Mouse (Mus musculus): ENCODE data around the gene Cd6. TPM values are rescaled to one million over a fixed set of nuclear protein-coding genes. Genes with fewer than 3 reads are reported as not detected.

Gene Cd6
- polyA plus RNA-seq, 1 experiment from 2014 or later: not detected

DNA sequence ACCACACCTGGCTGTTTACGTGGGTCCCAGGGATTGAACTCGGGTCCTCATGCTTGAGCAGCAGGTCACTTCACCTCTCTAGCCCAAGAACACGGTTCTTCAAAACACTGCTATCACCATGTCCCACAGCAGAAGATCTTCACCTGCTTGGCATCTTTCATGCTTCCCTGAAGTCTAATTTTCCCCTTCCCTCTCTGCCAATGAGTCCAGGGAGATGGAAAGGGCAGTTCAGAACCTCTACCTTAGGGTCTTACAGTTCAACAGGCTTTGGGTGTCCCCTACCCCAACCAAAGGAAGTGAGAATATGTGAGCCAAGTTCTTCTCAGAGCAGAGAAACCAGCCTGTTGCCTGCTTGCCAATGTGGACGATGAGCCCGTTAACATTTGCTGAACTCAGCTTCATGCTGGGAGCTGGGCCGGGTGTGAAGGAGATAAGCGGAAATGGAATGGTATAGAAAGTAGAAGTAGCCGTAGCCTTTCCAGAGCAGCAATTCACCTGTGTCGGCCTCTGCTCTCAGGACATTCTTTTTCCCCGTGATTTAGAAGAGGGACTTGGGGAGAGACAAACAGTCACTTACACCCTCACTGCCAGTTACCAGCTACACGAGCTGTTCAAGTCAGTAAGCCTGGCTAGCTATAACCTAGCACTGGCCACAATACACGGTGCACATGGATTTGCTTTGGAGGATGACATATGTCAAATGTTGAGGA is 21.2 kb downstream of the Cd6 start:
- H3K27ac ChIP-seq: no peak overlapping the region
- no peak for ATAC-seq (ENCODE audit: low FRiP score)
- H3K9me3 ChIP-seq: no peaks in the 10 kb centered on the region
- no peak overlapping the region for H3K4me2 ChIP-seq
- WGBS: 93% methylated on average over 12 of the region's 12 CpGs
- H3K27me3 ChIP-seq: no peaks in the 10 kb centered on the region
- peaks cover 6% of the 10 kb centered on the region; the same call in 1 of the 2 replicates for H3K4me1 ChIP-seq
- H3K9ac ChIP-seq: no peak overlapping the region
- H3K36me3 ChIP-seq (replicated peaks): no peaks in the 10 kb centered on the region
- H3K4me3 ChIP-seq (replicated peaks): no peak overlapping the region

DNA sequence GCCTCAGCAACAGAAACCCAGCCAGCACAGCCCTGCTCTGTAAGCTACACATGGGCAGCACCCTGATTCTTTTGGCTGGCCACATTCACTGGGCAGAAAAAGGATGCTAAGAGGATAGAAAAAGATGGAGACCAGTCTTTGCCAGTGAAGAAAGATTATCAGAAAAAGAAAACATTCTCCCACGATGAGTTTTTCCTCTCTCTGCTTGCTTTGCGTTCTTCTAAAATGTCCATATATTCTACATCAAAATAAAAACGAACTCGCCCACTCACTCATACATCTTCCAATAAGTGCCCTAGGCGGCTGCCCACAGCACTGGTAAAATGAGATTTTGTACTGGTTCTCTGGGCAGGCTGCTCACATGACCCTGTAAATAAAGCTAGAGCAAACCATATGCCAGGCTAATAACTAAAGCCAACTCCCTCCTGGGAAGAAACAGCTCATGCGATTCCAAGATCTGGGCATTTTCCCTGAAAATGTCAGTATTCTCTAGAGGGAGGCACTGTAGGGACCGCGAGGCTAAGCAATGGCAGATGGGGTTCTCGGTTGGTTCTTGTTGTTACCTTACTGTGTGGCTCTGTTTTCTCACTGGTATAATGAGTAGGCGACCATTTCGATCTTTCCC is 24.1 kb downstream of the Cd6 start:
- Histone ChIP-seq H3K27ac (no peak overlapping the region), H3K4me3 (replicated peaks) (no peak overlapping the region), H3K4me1 (peaks cover 6% of the 10 kb centered on the region; the same call in 1 of the 2 replicates), H3K9me3 (no peaks in the 10 kb centered on the region), H3K36me3 (replicated peaks) (no peaks in the 10 kb centered on the region), H3K27me3 (no peaks in the 10 kb centered on the region), H3K9ac (no peak overlapping the region), H3K4me2 (no peak overlapping the region)
- no peak for ATAC-seq (ENCODE audit: low FRiP score)
- WGBS: 92% methylated on average over 11 of the region's 11 CpGs

DNA sequence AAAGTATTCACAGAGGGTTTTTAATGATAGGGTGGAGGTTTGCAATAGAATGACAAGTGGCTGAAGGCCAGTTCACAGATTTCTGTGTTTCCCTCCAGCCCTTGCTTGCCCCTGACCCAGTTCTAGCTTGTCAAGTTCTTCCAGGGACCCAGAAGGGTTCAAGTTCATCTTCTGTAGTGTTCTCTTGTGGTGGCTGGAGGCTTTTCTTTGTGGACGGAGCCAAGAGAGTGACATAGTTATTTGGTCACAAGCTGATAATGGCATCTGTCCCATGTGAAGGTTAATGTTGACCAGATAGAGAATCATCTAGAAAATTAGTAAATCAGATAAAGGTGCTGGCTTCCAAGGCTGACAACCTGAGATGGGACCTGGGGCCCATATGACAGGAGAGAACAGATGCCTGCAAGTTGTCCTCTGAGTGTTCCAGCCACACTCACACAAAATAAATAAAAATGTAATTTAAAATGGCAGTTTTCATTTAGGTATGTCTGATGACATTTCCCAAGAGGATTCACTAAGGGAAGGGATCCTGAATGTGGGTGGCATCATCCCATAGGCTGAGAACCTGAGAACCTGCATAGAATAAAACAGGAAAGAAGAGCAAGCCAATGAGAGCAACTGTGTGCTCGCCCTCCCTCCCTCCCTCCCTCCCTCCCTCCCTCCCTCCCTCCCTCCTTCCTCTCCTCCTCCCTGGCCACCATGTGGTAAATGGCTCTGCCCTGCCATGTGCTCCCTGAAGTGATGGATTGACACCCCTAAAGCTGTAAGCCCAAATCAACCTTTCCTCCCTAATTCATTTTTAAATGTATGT is 24.8 kb downstream of the Cd6 start:
- no peaks in the 10 kb centered on the region for H3K36me3 ChIP-seq (replicated peaks)
- 86% methylated on average over 2 of the region's 2 CpGs for WGBS
- H3K27ac ChIP-seq: no peak overlapping the region
- no peaks in the 10 kb centered on the region for H3K9me3 ChIP-seq
- H3K4me1 ChIP-seq: peaks cover 6% of the 10 kb centered on the region; the same call in 1 of the 2 replicates
- no peaks in the 10 kb centered on the region for H3K27me3 ChIP-seq
- H3K4me2 ChIP-seq: no peak overlapping the region
- no peak for ATAC-seq (ENCODE audit: low FRiP score)
- no peak overlapping the region for H3K9ac ChIP-seq
- no peak overlapping the region for H3K4me3 ChIP-seq (replicated peaks)

DNA sequence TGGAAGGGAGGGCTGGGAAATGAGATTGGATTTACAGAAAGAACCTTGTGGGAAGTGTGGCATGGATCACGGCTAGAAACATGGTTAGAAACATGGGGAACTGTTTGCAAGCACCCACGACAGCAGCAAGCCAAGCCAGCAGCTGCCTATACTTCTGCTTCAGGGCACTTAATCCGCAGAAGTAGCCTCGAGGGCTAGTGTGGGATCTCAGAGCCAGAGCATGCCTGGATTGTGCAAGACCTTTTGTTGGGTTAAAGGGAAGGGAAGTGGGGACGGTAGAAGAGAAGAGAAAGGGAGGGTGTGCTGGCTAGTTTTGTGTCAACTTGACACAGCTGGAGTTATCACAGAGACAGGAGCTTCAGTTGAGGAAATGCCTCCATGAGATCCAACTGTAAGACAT is 26.1 kb downstream of the Cd6 start:
- no peaks in the 10 kb centered on the region for H3K27me3 ChIP-seq
- H3K27ac ChIP-seq: no peak overlapping the region
- H3K9ac ChIP-seq: no peak overlapping the region
- ATAC-seq (ENCODE audit: low FRiP score): no peak
- no peaks in the 10 kb centered on the region for H3K36me3 ChIP-seq (replicated peaks)
- 68% methylated on average over 5 of the region's 5 CpGs for WGBS
- H3K4me3 ChIP-seq (replicated peaks): no peak overlapping the region
- no peaks in the 10 kb centered on the region for H3K9me3 ChIP-seq
- no peaks in the 10 kb centered on the region; the same call in 1 of the 2 replicates for H3K4me1 ChIP-seq
- H3K4me2 ChIP-seq: no peak overlapping the region

DNA sequence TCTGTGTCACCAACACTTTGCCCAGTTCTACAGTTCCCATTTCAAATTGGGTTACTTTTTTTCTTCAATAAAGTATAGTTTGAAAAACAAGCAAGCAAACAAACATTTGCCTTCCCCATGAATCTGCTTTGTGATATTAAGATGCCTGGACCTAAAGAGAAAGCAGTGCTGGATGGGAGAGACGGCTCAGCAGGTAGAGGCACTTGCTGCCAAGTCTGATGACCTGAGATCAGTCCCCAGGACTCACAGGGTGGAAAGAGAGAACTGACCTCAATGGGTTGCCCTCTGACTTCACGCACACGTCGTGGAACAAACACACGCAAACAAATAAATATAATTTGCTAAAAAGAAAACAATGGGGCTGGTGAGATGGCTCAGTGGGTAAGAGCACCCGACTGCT is 28.0 kb downstream of the Cd6 start:
- H3K4me2 ChIP-seq: no peak overlapping the region
- WGBS: 88% methylated on average over 6 of the region's 6 CpGs
- no peaks in the 10 kb centered on the region for H3K4me1 ChIP-seq
- H3K9ac ChIP-seq: no peak overlapping the region
- H3K9me3 ChIP-seq: no peaks in the 10 kb centered on the region
- no peaks in the 10 kb centered on the region for H3K36me3 ChIP-seq (replicated peaks)
- no peaks in the 10 kb centered on the region for H3K27me3 ChIP-seq
- no peak overlapping the region for H3K4me3 ChIP-seq (replicated peaks)
- no peak for ATAC-seq (ENCODE audit: low FRiP score)
- no peak overlapping the region for H3K27ac ChIP-seq

DNA sequence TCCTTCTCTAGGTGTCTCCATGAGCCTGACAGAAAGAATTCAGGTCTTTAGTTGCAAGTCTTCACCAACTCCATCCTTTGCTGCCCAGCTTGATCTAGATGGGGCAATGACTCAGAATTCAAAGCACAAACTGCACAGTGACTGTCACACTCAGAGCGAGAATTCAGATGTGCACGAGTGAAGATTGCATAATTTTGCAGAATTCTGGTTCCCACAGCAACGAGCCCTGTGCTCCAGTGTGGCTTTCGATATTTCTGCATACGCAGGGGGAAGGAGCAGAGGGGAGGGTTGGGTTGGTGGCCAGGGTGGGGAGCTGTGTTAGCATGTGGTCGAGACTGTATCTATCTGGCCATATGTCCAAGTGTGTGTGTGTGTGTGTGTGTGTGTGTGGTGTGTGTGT is 28.8 kb downstream of the Cd6 start:
- no peak overlapping the region for H3K9ac ChIP-seq
- ATAC-seq (ENCODE audit: low FRiP score): no peak
- no peak overlapping the region for H3K27ac ChIP-seq
- H3K4me3 ChIP-seq (replicated peaks): no peak overlapping the region
- 80% methylated on average over 6 of the region's 6 CpGs for WGBS
- H3K27me3 ChIP-seq: no peaks in the 10 kb centered on the region
- no peak overlapping the region for H3K4me2 ChIP-seq
- no peaks in the 10 kb centered on the region for H3K36me3 ChIP-seq (replicated peaks)
- H3K9me3 ChIP-seq: no peaks in the 10 kb centered on the region
- H3K4me1 ChIP-seq: no peaks in the 10 kb centered on the region

DNA sequence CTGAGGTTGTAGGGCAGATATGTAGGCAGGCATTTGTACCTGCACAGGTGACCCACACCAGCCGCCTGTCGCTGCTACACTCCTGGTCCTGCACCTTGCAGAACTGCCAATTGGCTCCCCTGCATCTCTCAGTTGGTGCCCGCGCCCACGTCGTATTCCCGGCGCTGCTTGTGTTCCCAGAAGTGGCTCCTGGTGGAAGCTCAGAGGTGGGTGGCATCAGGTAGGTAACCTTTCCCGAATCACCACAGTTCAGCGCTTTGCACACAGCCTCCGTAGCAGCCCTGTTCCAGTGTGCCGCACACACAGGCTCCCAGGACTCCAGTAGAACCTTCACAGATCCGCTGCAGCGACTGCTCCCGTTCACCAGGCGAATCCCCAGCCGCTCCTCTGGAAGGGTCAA is 30.7 kb downstream of the Cd6 start:
- Histone ChIP-seq H3K4me2 (no peak overlapping the region), H3K27ac (no peak overlapping the region), H3K9me3 (no peaks in the 10 kb centered on the region), H3K36me3 (replicated peaks) (no peaks in the 10 kb centered on the region), H3K9ac (no peak overlapping the region), H3K4me3 (replicated peaks) (no peak overlapping the region), H3K4me1 (no peaks in the 10 kb centered on the region), H3K27me3 (no peaks in the 10 kb centered on the region)
- no peak for ATAC-seq (ENCODE audit: low FRiP score)
- WGBS: 96% methylated on average over 17 of the region's 17 CpGs

DNA sequence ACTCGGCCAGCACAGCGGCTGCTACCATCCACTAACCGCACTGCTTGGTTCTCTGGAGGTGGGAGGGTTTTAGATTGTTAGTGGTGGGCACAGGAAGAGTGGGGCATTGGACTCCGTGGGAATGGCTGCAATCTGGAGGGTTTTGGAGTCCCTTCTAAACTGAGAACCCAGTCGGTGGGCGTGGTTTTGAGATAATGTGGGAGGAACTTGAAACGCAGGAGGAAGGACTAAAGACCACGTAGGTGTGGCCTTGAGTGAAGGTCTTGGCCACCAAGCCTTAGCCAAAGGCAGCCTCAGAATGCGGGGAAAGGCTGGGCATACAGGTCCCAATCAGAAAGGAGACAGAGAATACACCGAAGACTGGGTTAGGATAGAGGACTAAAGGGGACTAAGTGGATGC is 31.3 kb downstream of the Cd6 start:
- 77% methylated on average over 10 of the region's 10 CpGs for WGBS
- H3K4me3 ChIP-seq (replicated peaks): no peak overlapping the region
- no peaks in the 10 kb centered on the region for H3K9me3 ChIP-seq
- no peak for ATAC-seq (ENCODE audit: low FRiP score)
- no peak overlapping the region for H3K9ac ChIP-seq
- H3K27me3 ChIP-seq: no peaks in the 10 kb centered on the region
- H3K27ac ChIP-seq: no peak overlapping the region
- no peak overlapping the region for H3K4me2 ChIP-seq
- no peaks in the 10 kb centered on the region for H3K36me3 ChIP-seq (replicated peaks)
- H3K4me1 ChIP-seq: no peaks in the 10 kb centered on the region

DNA sequence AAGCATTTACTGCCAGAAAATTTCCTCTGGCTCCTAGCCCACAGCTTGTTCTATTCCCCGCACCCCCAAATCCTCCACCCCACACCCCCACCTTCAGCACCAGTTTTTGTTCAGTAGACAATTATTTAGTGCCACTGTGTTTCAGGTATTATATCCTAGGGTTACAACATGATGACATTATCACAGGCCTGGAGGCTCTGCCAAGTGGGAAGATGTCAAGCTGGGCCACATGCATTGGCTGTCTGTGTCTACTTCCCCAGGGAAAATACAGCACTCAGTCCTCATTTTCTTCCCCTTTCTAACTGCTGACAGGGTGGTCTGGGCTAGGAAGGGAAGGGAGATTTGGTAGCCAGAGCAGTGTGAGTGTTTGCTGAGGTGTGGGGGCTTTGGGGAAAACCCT is 34.9 kb downstream of the Cd6 start:
- WGBS: 100% methylated on average over 1 of the region's 1 CpGs
- Histone ChIP-seq H3K4me3 (replicated peaks) (no peak overlapping the region), H3K9me3 (no peaks in the 10 kb centered on the region), H3K36me3 (replicated peaks) (no peaks in the 10 kb centered on the region), H3K27me3 (no peaks in the 10 kb centered on the region), H3K4me1 (peaks cover under 1% of the 10 kb centered on the region; the same call in 1 of the 2 replicates), H3K27ac (no peak overlapping the region), H3K9ac (no peak overlapping the region), H3K4me2 (no peak overlapping the region)
- ATAC-seq (ENCODE audit: low FRiP score): no peak

DNA sequence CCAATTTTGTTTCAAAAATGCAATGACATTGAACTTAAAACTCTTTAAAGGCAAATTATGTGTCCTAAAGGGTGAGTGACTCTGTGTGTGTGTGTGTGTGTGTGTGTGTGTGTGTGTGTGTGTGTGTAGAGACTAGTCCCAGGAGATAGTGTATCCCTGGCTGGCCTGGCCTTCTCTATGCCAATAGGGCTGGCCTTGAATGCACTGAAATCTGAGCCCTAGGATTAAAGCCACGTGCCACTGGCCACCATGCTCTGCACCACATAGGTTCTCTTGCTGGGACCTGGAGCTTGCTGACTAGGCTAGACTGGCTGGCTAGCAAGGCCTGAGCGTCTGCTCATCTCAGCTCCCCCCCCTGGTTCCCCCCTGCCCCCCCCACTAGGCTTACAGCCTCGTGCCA is 36.8 kb downstream of the Cd6 start:
- no peaks in the 10 kb centered on the region for H3K27me3 ChIP-seq
- H3K9me3 ChIP-seq: no peaks in the 10 kb centered on the region
- no peaks in the 10 kb centered on the region for H3K36me3 ChIP-seq (replicated peaks)
- H3K9ac ChIP-seq: no peak overlapping the region
- H3K27ac ChIP-seq: no peak overlapping the region
- no peak overlapping the region for H3K4me3 ChIP-seq (replicated peaks)
- H3K4me2 ChIP-seq: no peak overlapping the region
- ATAC-seq (ENCODE audit: low FRiP score): no peak
- 61% methylated on average over 2 of the region's 3 CpGs for WGBS
- peaks cover 4% of the 10 kb centered on the region; the same call in 1 of the 2 replicates for H3K4me1 ChIP-seq

DNA sequence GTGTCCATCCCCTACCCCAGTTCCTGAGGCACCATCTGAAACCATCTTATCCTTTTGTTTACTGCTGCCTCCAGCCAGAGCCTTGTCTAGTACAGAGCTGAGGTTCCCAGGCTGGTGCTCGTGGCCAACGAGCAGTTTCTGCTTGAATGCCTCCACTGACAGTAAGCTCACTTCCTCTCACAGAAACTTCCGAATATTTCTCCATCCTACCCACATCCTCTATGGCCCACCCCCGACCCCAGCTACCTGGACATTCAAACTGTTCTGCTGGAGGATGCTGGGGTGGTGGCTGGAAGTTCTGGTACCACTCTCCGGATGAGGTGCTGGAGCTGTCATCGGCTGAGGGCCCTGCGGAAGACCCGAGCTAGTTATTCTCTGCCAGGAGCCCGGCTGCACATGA is 39.5 kb downstream of the Cd6 start:
- no peaks in the 10 kb centered on the region for H3K36me3 ChIP-seq (replicated peaks)
- 77% methylated on average over 9 of the region's 9 CpGs for WGBS
- H3K4me1 ChIP-seq: peaks cover 4% of the 10 kb centered on the region; the same call in 1 of the 2 replicates
- H3K27ac ChIP-seq: no peak overlapping the region
- no peak overlapping the region for H3K4me3 ChIP-seq (replicated peaks)
- H3K9me3 ChIP-seq: no peaks in the 10 kb centered on the region
- no peaks in the 10 kb centered on the region for H3K27me3 ChIP-seq
- H3K4me2 ChIP-seq: no peak overlapping the region
- no peak overlapping the region for H3K9ac ChIP-seq
- ATAC-seq (ENCODE audit: low FRiP score): no peak

DNA sequence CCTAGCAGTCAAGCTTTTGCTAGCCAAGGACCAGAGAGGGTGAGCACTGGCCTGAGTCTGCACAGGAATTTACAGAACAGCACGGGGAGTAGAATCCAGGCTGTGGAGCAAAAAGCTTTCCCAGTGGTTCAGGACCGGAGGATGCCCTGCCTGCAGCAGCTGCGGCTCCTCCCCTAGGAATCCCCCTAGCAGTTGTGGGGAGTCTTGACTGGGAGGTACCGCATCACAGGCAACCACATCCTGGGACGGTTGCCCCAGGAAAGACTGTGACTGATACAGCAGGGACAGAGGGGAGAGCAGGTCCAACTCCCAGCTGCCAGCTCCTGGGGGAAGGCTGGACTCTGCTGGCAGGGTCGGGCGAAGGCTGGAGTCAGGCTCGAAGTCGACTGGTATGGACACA is 41.6 kb downstream of the Cd6 start:
- Histone ChIP-seq H3K4me2 (no peak overlapping the region), H3K27me3 (no peaks in the 10 kb centered on the region), H3K4me1 (peaks cover 4% of the 10 kb centered on the region; the same call in 1 of the 2 replicates), H3K27ac (no peak overlapping the region), H3K9me3 (no peaks in the 10 kb centered on the region), H3K9ac (no peak overlapping the region), H3K36me3 (replicated peaks) (no peaks in the 10 kb centered on the region), H3K4me3 (replicated peaks) (no peak overlapping the region)
- ATAC-seq (ENCODE audit: low FRiP score): no peak
- WGBS: 79% methylated on average over 9 of the region's 9 CpGs
